Mouse (Mus musculus): ENCODE data around the gene Hist1h2ah.

- TF ChIP-seq POLR2A (IDR thresholded peaks at IDR 0.05; ENCODE audit: low read depth, low read length) (no peak), POLR2AphosphoS2 (IDR thresholded peaks at IDR 0.05; ENCODE audit: low read depth, low read length) (no peak), TBP (conservative IDR thresholded peaks at IDR 0.05; ENCODE audit: low read depth, low read length) (0 out of 2 replicates have a peak, but pooled peaks have one; percentile 8), TCF12 (IDR thresholded peaks at IDR 0.05; ENCODE audit: low read depth, low read length) (no peak), MYC (IDR thresholded peaks at IDR 0.05; ENCODE audit: low read depth, low read length) (no peak), MEF2A (IDR thresholded peaks at IDR 0.05; ENCODE audit: borderline replicate concordance, low read depth, low read length) (no peak), CTCF (conservative IDR thresholded peaks at IDR 0.05 in 1 of 2, IDR thresholded peaks at IDR 0.05 in 1 of 2; ENCODE audit: low read depth in 2 of 2, low read length in 2 of 2) (no peak)
Measured at GRCm38 (mm10) chr13:22036986-22037385, 1.6 kb upstream of the Hist1h2ah start.
